Mouse (Mus musculus) olfactory bulb, adult 2 months (tissue): ENCODE results near the gene Ctsw.
A peak's percentile ranks its signal among the peaks of the same experiment; 100 is the strongest.

Experiments
- CTCF ChIP-seq: fragments of 200-500 bp; IDR thresholded peaks from 2 replicates; pipeline ENCODE4 v1.5.1; 2012; ENCODE audit warnings: low read depth, mild to moderate bottlenecking, low read length, moderate library complexity; ENCODE audit not compliant: insufficient read depth
- POLR2A ChIP-seq: fragments of 200-500 bp; IDR thresholded peaks from 2 replicates; pipeline ENCODE4 v1.6.1; 2012; ENCODE audit warnings: mild to moderate bottlenecking, low read depth, low read length, moderate library complexity; ENCODE audit not compliant: insufficient read depth

DNA sequence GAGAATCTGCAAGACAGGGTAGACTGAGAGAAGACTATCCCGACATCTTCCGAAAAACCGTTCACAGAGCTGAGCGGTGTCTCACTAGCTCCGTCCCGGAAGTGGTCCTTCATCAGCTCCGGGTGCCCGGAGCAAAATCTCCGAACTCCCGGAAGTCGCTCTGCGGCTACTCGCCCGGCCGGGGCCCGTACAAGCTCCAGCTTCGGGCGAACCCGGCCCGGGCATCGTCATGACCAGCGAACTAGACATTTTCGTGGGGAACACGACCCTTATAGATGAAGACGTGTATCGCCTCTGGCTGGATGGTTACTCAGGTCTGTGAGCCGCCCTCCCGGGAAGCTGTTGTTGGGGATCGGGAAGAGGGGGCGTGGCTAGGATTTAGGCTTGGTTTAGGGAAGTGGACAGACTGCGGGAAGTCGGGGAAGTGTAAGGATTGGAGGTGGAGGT, 7.8 kb downstream of the Ctsw start, which contains the start of gene Fibp:
- TF ChIP-seq CTCF: no peak
- peak; percentile 95 for TF ChIP-seq POLR2A
